14 mouse cellular contexts compared by ENCODE assay signal in the genomic region with DNA sequence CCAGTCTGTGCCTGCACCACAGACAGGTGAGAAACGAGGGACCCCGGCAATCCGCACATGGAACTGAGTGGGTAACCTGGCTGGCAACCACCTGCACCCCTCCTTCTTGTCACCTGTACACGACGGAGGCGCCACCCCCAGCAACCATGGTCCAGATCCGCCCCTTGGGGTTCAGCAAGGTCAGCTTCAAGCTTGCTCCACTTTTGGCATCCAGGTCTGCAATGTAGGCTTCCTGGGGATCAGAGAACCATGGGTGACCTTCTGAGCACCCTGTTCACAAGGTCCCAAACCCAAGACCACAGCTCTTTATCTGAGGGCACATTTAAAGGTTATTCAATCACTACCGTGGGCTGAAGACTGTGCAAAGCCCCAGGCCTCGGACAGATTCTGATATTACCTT. TPM values are rescaled to one million over a fixed set of nuclear protein-coding genes. Genes with fewer than 3 reads are reported as not detected.
"Had no signal": no experiment of that assay in that cellular context is flagged by ENCODE, and none has a peak within 500 bp of the region (broad histone marks: within the 10 kb centered on the region; RNA-seq: fewer than 3 reads in every experiment).

No protein-coding gene starts in this region.

- H3K4me1 ChIP-seq: limb, embryonic 13.5 days; midbrain, embryonic 10.5 days had no signal

- H3K4me3 ChIP-seq: limb, embryonic 13.5 days; liver, embryonic 15.5 days; midbrain, embryonic 10.5 days; myocyte; neural tube, embryonic 12.5 days had no signal

- DNase-seq: lung, postnatal 10 days; lung, postnatal 4 days; midbrain, embryonic 14.5 days; right cerebral cortex, adult 18-20 months; thymus, adult 18-20 months; thymus, postnatal 14 days had no signal

- H3K9me3 ChIP-seq: limb, embryonic 13.5 days; liver, embryonic 15.5 days; midbrain, embryonic 10.5 days; neural tube, embryonic 12.5 days had no signal

- H3K4me2 ChIP-seq: limb, embryonic 13.5 days; liver, embryonic 11.5 days; liver, embryonic 15.5 days; lung, embryonic 14.5 days; neural tube, embryonic 12.5 days had no signal

- H3K9ac ChIP-seq: limb, embryonic 13.5 days; liver, embryonic 15.5 days; lung, embryonic 14.5 days; neural tube, embryonic 12.5 days had no signal

- H3K27me3 ChIP-seq: limb, embryonic 13.5 days; liver, embryonic 15.5 days; neural tube, embryonic 12.5 days had no signal

- H3K27ac ChIP-seq: limb, embryonic 13.5 days; liver, embryonic 15.5 days; midbrain, embryonic 10.5 days; neural tube, embryonic 12.5 days had no signal

RNA-seq across cellular contexts. Expression of gene Ttc25, which starts 29.6 kb away (rescaled TPM):
- polyA plus RNA-seq: large intestine, adult 2 months had no signal
